Mouse (Mus musculus) testis, adult 2 months (tissue): ENCODE results near the gene Tlx2. TPM values are rescaled to one million over a fixed set of nuclear protein-coding genes. Genes with fewer than 3 reads are reported as not detected.

Experiments used
- H3K27ac ChIP-seq: fragments of 200-500 bp; 2 replicates; pipeline ENCODE4 v1.5.1; 2012; ENCODE audit warnings: low read depth, low read length; ENCODE audit not compliant: control insufficient read depth, insufficient read depth
- H3K27me3 ChIP-seq: fragments of 200-500 bp; 2 replicates; pipeline ENCODE4 v1.6.1; 2012; ENCODE audit warnings: mild to moderate bottlenecking, low read length, moderate library complexity; ENCODE audit not compliant: control insufficient read depth, insufficient read depth
- H3K36me3 ChIP-seq: fragments of 200-500 bp; 2 replicates; pipeline ENCODE4 v1.6.1; 2012; ENCODE audit warnings: mild to moderate bottlenecking, low read length; ENCODE audit not compliant: control insufficient read depth, insufficient read depth
- H3K4me1 ChIP-seq: fragments of 200-500 bp; 2 replicates; pipeline ENCODE4 v1.6.1; 2012; ENCODE audit warnings: low read length; ENCODE audit not compliant: control insufficient read depth, insufficient read depth
- H3K4me3 ChIP-seq: fragments of 200-500 bp; 2 replicates; pipeline ENCODE4 v1.5.1; 2012; ENCODE audit warnings: low read depth, mild to moderate bottlenecking, low read length, moderate library complexity, mixed read lengths; ENCODE audit not compliant: control insufficient read depth
- CTCF ChIP-seq: fragments of 200-500 bp; IDR thresholded peaks from 2 replicates; pipeline ENCODE4 v1.5.1; 2012; ENCODE audit warnings: low read depth, mild to moderate bottlenecking, inconsistent platforms, low read length, moderate library complexity; ENCODE audit not compliant: control insufficient read depth, insufficient read depth, insufficient replicate concordance
- POLR2A ChIP-seq: fragments of 200-500 bp; IDR thresholded peaks from 2 replicates; pipeline ENCODE4 v1.6.1; 2012; ENCODE audit warnings: low read depth, mild to moderate bottlenecking, inconsistent platforms, low read length, moderate library complexity; ENCODE audit not compliant: control insufficient read depth
- polyA plus RNA-seq: library from polyadenylated mRNA; depleted of rRNA; stranded (reverse); fragments of >200 nt; gene quantifications from 2 replicates; pipeline ENCODE4 v1.2.3, GENCODE M21; 2012

The Tlx2 gene
- polyA plus RNA-seq, 1 experiment = 0.11 TPM

GRCm38 (mm10) chr6:83034463-83035055 is 35.5 kb downstream of the Tlx2 start:
- Histone ChIP-seq H3K36me3 (no peaks in the 10 kb centered on the region), H3K27ac (0 out of 2 replicates have a peak overlapping the region, but pooled peaks have one; percentile 8), H3K4me3 (peak overlapping the region; percentile 48), H3K4me1 (peaks cover 21% of the 10 kb centered on the region), H3K27me3 (no peaks in the 10 kb centered on the region)
- TF ChIP-seq CTCF (no peak), POLR2A (no peak)

GRCm38 (mm10) chr6:83033249-83034185 is 36.6 kb downstream of the Tlx2 start, which contains the start of the genes Dok1 and Loxl3:
Dok1 (minus strand) TSS chr6:83033471.
Loxl3 (plus strand) TSS chr6:83034173.
- no peaks in the 10 kb centered on the region for H3K27me3 ChIP-seq
- H3K4me1 ChIP-seq = peaks cover 18% of the 10 kb centered on the region
- no peak for TF ChIP-seq CTCF
- 0 out of 2 replicates have a peak, but pooled peaks have one; percentile 18 for TF ChIP-seq POLR2A
- peak within 1 kb of the TSS; percentile 76 for H3K27ac ChIP-seq
- peak within 1 kb of the TSS; percentile 90 for H3K4me3 ChIP-seq
- H3K36me3 ChIP-seq = no peaks in the 10 kb centered on the region

GRCm38 (mm10) chr6:83032769-83033191 is 37.3 kb downstream of the Tlx2 start:
- Histone ChIP-seq H3K27me3 (no peaks in the 10 kb centered on the region), H3K27ac (peak overlapping the region; percentile 10; the same call in 1 of the 2 replicates), H3K4me3 (peak overlapping the region; percentile 90), H3K36me3 (no peaks in the 10 kb centered on the region), H3K4me1 (peaks cover 12% of the 10 kb centered on the region)
- TF ChIP-seq CTCF (no peak), POLR2A (no peak)

- TF ChIP-seq POLR2A (no peak), CTCF (no peak)
- no peak overlapping the region for H3K4me3 ChIP-seq
- H3K27ac ChIP-seq = no peak overlapping the region
- H3K36me3 ChIP-seq = no peaks in the 10 kb centered on the region
- H3K27me3 ChIP-seq = no peaks in the 10 kb centered on the region
- H3K4me1 ChIP-seq = peaks cover 12% of the 10 kb centered on the region
Observed at GRCm38 (mm10) chr6:83031921-83032590, 38.0 kb downstream of the Tlx2 start.

GRCm38 (mm10) chr6:83031111-83031510 is 39.0 kb downstream of the Tlx2 start:
- Histone ChIP-seq H3K27ac (no peak overlapping the region), H3K4me1 (peaks cover 12% of the 10 kb centered on the region), H3K36me3 (no peaks in the 10 kb centered on the region), H3K27me3 (no peaks in the 10 kb centered on the region), H3K4me3 (no peak overlapping the region)
- no peak for TF ChIP-seq POLR2A
- no peak for TF ChIP-seq CTCF

GRCm38 (mm10) chr6:83029777-83030176 is 40.3 kb downstream of the Tlx2 start:
- Histone ChIP-seq H3K27me3 (no peaks in the 10 kb centered on the region), H3K27ac (no peak overlapping the region), H3K4me3 (no peak overlapping the region), H3K36me3 (no peaks in the 10 kb centered on the region), H3K4me1 (peaks cover 12% of the 10 kb centered on the region)
- TF ChIP-seq POLR2A (no peak), CTCF (no peak)

GRCm38 (mm10) chr6:83027706-83028105 is 42.4 kb downstream of the Tlx2 start:
- no peak overlapping the region for H3K27ac ChIP-seq
- TF ChIP-seq POLR2A (no peak), CTCF (no peak)

GRCm38 (mm10) chr6:83027293-83027692 is 42.8 kb downstream of the Tlx2 start:
- no peak overlapping the region for H3K4me3 ChIP-seq
- no peak overlapping the region for H3K27ac ChIP-seq
- H3K4me1 ChIP-seq = no peaks in the 10 kb centered on the region
- no peaks in the 10 kb centered on the region for H3K27me3 ChIP-seq
- no peaks in the 10 kb centered on the region for H3K36me3 ChIP-seq
- no peak for TF ChIP-seq POLR2A

More at GRCm38 (mm10) chr6:83027706-83028105, 42.4 kb downstream of the Tlx2 start:
- Histone ChIP-seq H3K4me1 (peaks cover 2% of the 10 kb centered on the region), H3K4me3 (no peak overlapping the region), H3K27me3 (no peaks in the 10 kb centered on the region), H3K36me3 (no peaks in the 10 kb centered on the region)
